Comparison of ENCODE assay signal across 24 mouse cellular contexts in genomic region chr6:40200661-40201060, GRCm38 (mm10).
DNase-seq lines count a peak whose midpoint lies in the region; ATAC-seq and TF ChIP-seq lines count a peak whose summit lies in the region.
"Had no signal": no experiment of that assay in that cellular context is flagged by ENCODE, and none has a peak within 500 bp of the region (broad histone marks: within the 10 kb centered on the region; RNA-seq: fewer than 3 reads in every experiment).

No protein-coding gene starts in this region.

- no peaks in the 10 kb centered on the region for H3K27me3 ChIP-seq in stomach, embryonic 14.5 days (ENCODE audit: control insufficient read depth, insufficient read depth, low read length)
- no peaks in the 10 kb centered on the region for H3K27me3 ChIP-seq in stomach, postnatal 0 days (ENCODE audit: control insufficient read depth, insufficient read depth, low read length)
- H3K27me3 ChIP-seq: forebrain, embryonic 12.5 days; forebrain, embryonic 15.5 days; hindbrain, embryonic 12.5 days; hindbrain, embryonic 15.5 days had no signal

- no peak overlapping the region for H3K9ac ChIP-seq in stomach, embryonic 14.5 days (replicated peaks; ENCODE audit: low read depth, low read length)
- H3K9ac ChIP-seq in stomach, postnatal 0 days (ENCODE audit: low read length) = no peak overlapping the region
- H3K9ac ChIP-seq: forebrain, embryonic 12.5 days; forebrain, embryonic 15.5 days; hindbrain, embryonic 12.5 days; hindbrain, embryonic 15.5 days had no signal

- peak; percentile 58 for ATAC-seq in frontal cortex, adult (ENCODE audit: low TSS enrichment)
- ATAC-seq in stomach, embryonic 14.5 days (ENCODE audit: insufficient number of reproducible peaks, insufficient read depth, low FRiP score, low read depth) = peak; percentile 23; the same call in 1 of the 2 replicates
- no peak for ATAC-seq in stomach, postnatal 0 days (ENCODE audit: low FRiP score, low TSS enrichment)
- ATAC-seq: forebrain, embryonic 15.5 days; intestine, postnatal 0 days had no signal

- no peak for DNase-seq in frontal cortex, postnatal 25 days (ENCODE audit: low spot score in 2 of 2)
- no peak for DNase-seq in left cerebral cortex, adult 2 months (ENCODE audit: extremely low spot score in 1 of 2, low spot score in 2 of 2)
- DNase-seq in left cerebral cortex, adult 9 months (ENCODE audit: low spot score in 2 of 2) = no peak
- DNase-seq in stomach, postnatal 0 days (ENCODE audit: low spot score) = no peak
- peak; percentile 41 for DNase-seq in telencephalon, adult 2 months (ENCODE audit: low read depth, low spot score)
- no peak for DNase-seq in spleen, postnatal 36 days (ENCODE audit: low spot score in 2 of 2)
- DNase-seq: adrenal gland, adult 2 months; adrenal gland, postnatal 25 days; B cell, adult 2 months; cerebellum, adult 18-20 months; cerebellum, adult 9-10 months; cerebellum, postnatal 14 days; gastrocnemius, adult 2 months; gastrocnemius, postnatal 25 days; heart, adult 2 months had no signal

- peak overlapping the region; percentile 42; the same call in 1 of the 2 replicates for H3K27ac ChIP-seq in left cerebral cortex, adult 2 months
- H3K27ac ChIP-seq in stomach, embryonic 14.5 days (ENCODE audit: low read length) = no peak overlapping the region
- no peak overlapping the region for H3K27ac ChIP-seq in stomach, postnatal 0 days (replicated peaks)
- H3K27ac ChIP-seq: forebrain, embryonic 12.5 days; forebrain, embryonic 15.5 days; gastrocnemius, adult 2 months; heart, adult 2 months; heart, embryonic 10.5 days; hindbrain, embryonic 12.5 days; hindbrain, embryonic 15.5 days had no signal

- whole genome bisulfite sequencing in stomach, embryonic 14.5 days = 35% methylated on average over 3 of the region's 3 CpGs
- WGBS in stomach, postnatal 0 days = 30% methylated on average over 3 of the region's 3 CpGs

- H3K9me3 ChIP-seq in stomach, embryonic 14.5 days (ENCODE audit: control insufficient read depth, low read depth, low read length) = no peaks in the 10 kb centered on the region
- no peaks in the 10 kb centered on the region for H3K9me3 ChIP-seq in stomach, postnatal 0 days (ENCODE audit: control insufficient read depth, low read length)
- H3K9me3 ChIP-seq: forebrain, embryonic 12.5 days; forebrain, embryonic 15.5 days; G1E; heart, embryonic 10.5 days; hindbrain, embryonic 12.5 days; hindbrain, embryonic 15.5 days had no signal

- H3K4me1 ChIP-seq in stomach, embryonic 14.5 days (ENCODE audit: control insufficient read depth, insufficient read depth, low read length) = no peaks in the 10 kb centered on the region
- H3K4me1 ChIP-seq in stomach, postnatal 0 days (replicated peaks; ENCODE audit: control insufficient read depth, insufficient read depth) = no peaks in the 10 kb centered on the region
- H3K4me1 ChIP-seq: heart, embryonic 10.5 days; hindbrain, embryonic 12.5 days had no signal

- no peak overlapping the region for H3K4me3 ChIP-seq in left cerebral cortex, adult 2 months
- H3K4me3 ChIP-seq in stomach, embryonic 14.5 days (ENCODE audit: low read depth, low read length) = no peak overlapping the region
- no peak overlapping the region for H3K4me3 ChIP-seq in stomach, postnatal 0 days (ENCODE audit: low read depth, low read length)
- H3K4me3 ChIP-seq: forebrain, embryonic 12.5 days; forebrain, embryonic 15.5 days; gastrocnemius, adult 2 months; heart, adult 2 months; heart, embryonic 10.5 days; hindbrain, embryonic 12.5 days; hindbrain, embryonic 15.5 days had no signal

- no peak for TF ChIP-seq CTCF in left cerebral cortex, adult 2 months (IDR thresholded peaks at IDR 0.05)
- no peak for TF ChIP-seq CTCF in stomach, postnatal 0 days (IDR thresholded peaks at IDR 0.05; ENCODE audit: low read depth)

- intact Hi-C loops in left cerebral cortex, adult 2 months (cut with DNase I) = no loop called here

- TF ChIP-seq EP300 in stomach, postnatal 0 days (optimal IDR thresholded peaks at IDR 0.05) = no peak

- no peaks in the 10 kb centered on the region for H3K36me3 ChIP-seq in stomach, embryonic 14.5 days (ENCODE audit: control insufficient read depth, insufficient read depth, low read length)
- no peaks in the 10 kb centered on the region for H3K36me3 ChIP-seq in stomach, postnatal 0 days (ENCODE audit: control insufficient read depth, insufficient read depth, low read length)
- H3K36me3 ChIP-seq: forebrain, embryonic 12.5 days; forebrain, embryonic 15.5 days; G1E; heart, embryonic 10.5 days; hindbrain, embryonic 12.5 days; hindbrain, embryonic 15.5 days had no signal

- H3K4me2 ChIP-seq in stomach, embryonic 14.5 days (replicated peaks; ENCODE audit: low read depth, low read length) = no peak overlapping the region
- no peak overlapping the region for H3K4me2 ChIP-seq in stomach, postnatal 0 days (replicated peaks; ENCODE audit: low read depth)
- H3K4me2 ChIP-seq: forebrain, embryonic 12.5 days; forebrain, embryonic 15.5 days; hindbrain, embryonic 12.5 days; hindbrain, embryonic 15.5 days had no signal
